Mouse (Mus musculus): ENCODE measurements around the gene Sytl4.
A peak's percentile ranks its signal among the peaks of the same experiment; 100 is the strongest.

The Sytl4 gene

GRCm38 (mm10) chrX:133981231-133982002, at the start of gene Sytl4:
Gene Sytl4 (minus strand): TSS chrX:133981812.
- DNase-seq = peak; percentile 3 to 10

DNA sequence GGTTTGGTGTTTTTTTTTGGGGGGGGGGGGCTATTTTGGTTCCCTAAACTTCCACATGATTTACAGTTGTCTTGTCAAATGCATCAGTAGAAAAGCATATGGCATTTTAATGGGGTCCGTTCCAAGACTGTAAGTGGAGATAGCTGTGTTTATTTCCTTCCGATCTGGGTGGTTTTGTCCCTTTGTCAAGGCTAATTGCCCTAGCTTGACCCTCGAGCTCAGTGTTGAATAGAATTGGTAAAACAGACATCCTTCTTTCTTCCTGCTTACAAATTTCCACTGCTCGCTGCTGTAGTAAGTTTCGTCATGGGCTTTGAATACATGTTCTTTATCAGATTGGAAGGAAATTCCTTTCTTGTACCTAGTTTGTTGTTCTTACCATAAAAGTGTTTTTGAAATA, 39.1 kb upstream of the Sytl4 start:
- DNase-seq = no peak

DNA sequence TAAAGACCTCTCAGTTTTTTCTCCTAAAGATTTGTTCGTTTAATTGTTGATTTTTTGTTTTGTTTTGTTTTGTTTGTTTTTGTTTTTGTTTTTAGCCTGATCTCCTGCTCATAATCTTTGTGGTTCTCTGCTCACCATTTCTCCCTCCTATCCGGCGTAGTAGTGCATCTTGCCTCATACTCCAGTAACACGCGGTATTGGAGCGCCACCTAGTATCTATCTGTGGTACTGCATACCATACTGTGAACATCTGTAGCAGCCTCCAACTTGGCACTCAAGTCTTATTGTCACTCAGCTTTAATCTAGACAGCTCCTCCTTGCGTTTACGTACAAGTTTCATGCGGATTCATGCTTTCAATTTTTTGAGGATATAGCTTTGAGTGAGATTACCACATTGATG, 37.4 kb upstream of the Sytl4 start:
- peak; percentile 82 to 83 for DNase-seq

GRCm38 (mm10) chrX:133995866-133996265, 14.3 kb upstream of the Sytl4 start:
- DNase-seq = no peak

GRCm38 (mm10) chrX:133964615-133965014, 17.0 kb downstream of the Sytl4 start:
- no peak for DNase-seq

- DNase-seq = no peak
Observed at GRCm38 (mm10) chrX:133960617-133961016, 21.0 kb downstream of the Sytl4 start.

DNA sequence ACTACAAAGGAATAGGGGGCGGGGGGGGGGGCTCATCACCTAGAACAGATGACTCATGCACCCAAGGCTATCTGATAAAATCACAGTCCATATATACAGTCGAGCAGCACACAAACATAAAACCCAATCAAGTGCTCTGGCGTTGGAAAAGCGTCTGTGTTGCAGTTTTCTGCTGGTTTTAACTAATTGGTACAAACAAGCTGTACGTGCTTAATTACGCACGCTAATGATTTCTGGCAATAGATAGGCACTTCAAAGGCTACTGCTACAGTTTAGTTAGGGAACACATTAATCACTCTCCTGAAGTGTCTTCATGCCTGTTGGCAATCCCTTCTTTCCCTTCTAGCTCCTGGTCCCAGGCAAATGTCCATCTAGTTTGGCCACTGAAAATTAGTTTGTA, 27.0 kb downstream of the Sytl4 start:
- DNase-seq = no peak

- peak; percentile 71 to 74 for DNase-seq
Observed at GRCm38 (mm10) chrX:133947427-133947826, 34.2 kb downstream of the Sytl4 start.

- DNase-seq = no peak
Observed at GRCm38 (mm10) chrX:133939561-133939960, 42.1 kb downstream of the Sytl4 start.

DNA sequence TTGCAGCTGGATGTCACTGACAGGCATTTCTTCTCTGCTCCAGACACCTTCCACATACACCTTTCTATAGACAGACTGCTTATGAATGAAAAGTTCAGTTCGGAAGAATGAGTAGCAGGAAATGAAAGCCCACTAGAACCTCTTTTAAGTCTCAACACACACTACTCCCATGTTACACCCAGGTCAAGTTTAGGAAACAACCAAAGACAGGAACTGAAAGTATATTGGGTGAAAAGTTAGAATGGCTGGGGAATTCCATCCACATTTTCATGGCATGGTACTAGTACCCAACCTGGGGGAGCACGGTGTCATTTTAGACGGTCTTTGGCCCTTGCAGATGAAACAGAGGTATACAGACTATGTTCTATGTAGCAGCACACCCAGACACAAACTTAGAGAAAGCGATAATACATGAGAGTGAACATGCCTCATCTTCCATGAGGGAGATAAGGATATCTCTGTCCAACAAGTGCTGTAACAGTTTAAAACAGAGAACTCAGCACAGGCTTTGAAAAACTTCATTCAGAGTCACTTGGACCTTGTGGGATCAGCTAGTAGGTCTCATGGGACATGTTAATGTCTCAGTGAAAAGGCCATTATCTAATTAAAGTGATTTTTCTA, 44.9 kb downstream of the Sytl4 start:
- no peak for DNase-seq

- peak; percentile 56 to 57 for DNase-seq
Observed at GRCm38 (mm10) chrX:133931302-133932013, 50.2 kb downstream of the Sytl4 start.

DNA sequence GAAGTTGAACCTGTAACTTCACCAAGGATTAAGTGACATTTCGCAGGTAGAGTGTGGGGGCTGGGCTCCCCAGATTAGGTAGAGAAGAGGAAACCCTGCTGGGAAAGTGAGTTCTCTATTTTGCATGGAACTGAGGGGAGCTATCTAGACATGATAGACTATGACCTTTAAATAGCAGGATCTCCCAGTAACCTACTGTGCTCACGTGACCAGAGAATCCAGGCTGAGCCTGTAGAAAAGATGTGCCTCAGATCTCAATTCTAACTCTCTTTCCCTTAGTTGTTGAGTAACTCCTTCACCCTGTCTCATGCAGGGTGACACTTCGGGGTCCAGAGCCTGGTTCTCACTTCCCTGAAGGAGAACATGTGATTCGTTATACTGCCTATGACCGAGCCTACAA, 54.9 kb downstream of the Sytl4 start:
- no peak for DNase-seq

- no peak for DNase-seq
Observed at GRCm38 (mm10) chrX:133921187-133921586, 60.4 kb downstream of the Sytl4 start.

GRCm38 (mm10) chrX:133914219-133914618, 67.4 kb downstream of the Sytl4 start:
- no peak for DNase-seq

DNA sequence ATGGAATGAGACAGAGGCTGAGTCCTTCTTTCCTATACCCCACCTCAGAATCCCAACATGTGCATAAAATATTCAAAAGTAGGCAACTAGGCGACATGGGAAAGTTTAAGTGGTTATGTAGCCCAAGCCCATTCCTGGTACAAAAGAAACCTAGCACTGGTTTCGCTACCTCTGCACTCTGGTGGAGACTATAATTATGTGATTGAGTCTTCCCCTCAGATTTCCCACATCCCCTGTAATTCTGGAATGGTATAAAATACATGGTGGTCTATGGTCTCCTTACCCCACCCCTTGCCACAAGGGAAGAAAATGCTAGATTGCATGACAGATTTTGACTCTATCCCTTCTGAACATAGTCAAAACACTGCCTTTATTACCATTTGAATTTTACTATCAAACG, 68.6 kb downstream of the Sytl4 start:
- DNase-seq = no peak

DNA sequence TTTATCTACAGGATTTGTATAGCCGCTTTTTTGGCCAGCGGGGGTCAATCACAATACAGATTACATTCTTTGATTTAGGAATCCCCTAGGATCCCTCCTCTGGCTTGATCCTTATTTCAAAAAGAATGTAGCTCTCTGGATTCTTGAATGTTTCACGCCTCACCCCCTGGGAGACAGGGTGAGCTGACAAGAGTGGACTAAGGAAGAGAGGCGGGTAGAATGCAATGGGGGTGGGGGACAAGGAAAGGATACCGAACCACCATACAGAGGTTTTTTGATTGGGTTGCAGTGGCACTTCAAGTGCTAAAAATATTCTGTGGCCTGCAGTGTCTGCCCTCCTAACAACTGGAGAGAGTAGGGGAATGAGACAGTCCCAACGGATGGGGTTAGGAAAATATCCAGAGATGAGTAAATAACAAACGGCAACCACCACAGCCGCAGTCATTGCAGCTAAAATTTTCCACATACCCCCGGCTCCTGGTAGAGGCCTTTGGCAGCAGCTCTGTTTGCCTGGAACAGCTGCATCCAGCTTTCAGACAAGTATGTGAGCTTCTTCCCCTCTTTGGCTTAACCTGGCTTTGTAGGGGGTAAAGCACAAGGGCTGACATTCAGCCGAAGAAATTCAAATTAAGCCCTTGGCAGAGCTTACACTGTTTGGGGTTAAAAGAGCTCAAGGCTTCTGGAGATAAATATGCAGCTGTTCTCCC, 70.1 kb downstream of the Sytl4 start:
- no peak for DNase-seq

DNA sequence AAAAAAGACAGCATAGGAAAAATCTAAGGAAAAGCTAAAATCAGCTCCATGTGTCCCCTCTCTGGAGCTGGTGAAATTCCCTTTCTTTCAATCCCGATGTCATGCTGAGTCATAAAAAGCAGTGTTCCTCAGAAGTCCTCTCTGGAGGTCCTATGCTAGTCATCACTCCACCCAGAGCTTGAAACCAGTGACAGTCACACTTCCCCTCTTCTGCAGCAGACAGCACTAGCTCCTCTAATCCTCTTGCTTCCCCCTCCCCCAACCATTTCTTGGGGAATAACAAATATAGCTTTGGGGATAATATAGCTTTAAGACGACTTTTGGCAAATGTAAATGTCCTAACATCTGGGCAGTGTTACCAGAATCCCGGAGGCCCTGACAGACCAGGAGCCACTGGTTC, 73.4 kb downstream of the Sytl4 start, which contains the start of gene Srpx2:
Gene Srpx2 (plus strand): TSS at position 166 of the 400 bp plus-strand sequence.
- DNase-seq = no peak

- DNase-seq = peak; percentile 84 to 92
Observed at GRCm38 (mm10) chrX:133898014-133898542, 83.5 kb downstream of the Sytl4 start, which contains the start of gene Tspan6. Gene Tspan6 (minus strand): TSS chrX:133898429.

DNA sequence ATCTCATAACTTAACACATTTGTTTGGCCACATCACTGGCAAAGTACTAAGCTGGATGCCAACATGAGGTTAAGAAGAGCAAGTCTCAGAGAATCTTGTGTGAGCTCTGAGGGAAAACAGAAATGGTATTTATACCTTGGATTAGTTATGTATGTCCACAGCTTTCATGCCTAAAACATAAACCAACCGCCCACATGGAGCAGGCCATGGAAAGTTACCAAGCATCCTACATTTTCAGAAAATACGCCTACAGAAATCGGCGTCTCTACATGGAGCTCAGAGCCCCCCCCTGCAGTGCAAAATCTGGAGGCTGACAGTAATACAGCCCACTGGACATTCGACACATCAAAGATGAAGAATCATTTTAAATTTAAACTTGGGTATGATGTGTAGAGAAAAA, 93.5 kb downstream of the Sytl4 start:
- DNase-seq = peak in 1 of 2 experiments; percentile 19

GRCm38 (mm10) chrX:133887308-133887707, 94.3 kb downstream of the Sytl4 start:
- DNase-seq = no peak
